Mouse (Mus musculus) megakaryocyte, embryonic 14.5 days (primary cell): ENCODE measurements around the gene 1700001J03Rik. TPM values are rescaled to one million over a fixed set of nuclear protein-coding genes. Genes with fewer than 3 reads are reported as not detected.
"Not testable (repeated sequence)": the region's sequence is repeated elsewhere in the genome, so short reads cannot be mapped to it uniquely, and the experiment has no call there.

ENCODE experiments used
- H3K27me3 ChIP-seq: replicated peaks from 2 replicates; pipeline ENCODE3; 2012; ENCODE audit warnings: inconsistent platforms
- H3K36me3 ChIP-seq: replicated peaks from 2 replicates; pipeline ENCODE3; 2012; ENCODE audit warnings: low read length, inconsistent platforms, mixed read lengths
- H3K4me1 ChIP-seq: 2 replicates; pipeline ENCODE4 v1.6.1; 2012; ENCODE audit warnings: inconsistent platforms
- H3K4me3 ChIP-seq: replicated peaks from 2 replicates; pipeline ENCODE3; 2012; ENCODE audit warnings: moderate library complexity, mild to moderate bottlenecking, inconsistent platforms
- H3K9me3 ChIP-seq: 2 replicates; pipeline ENCODE4 v1.6.1; 2012; ENCODE audit warnings: inconsistent platforms
- FLI1 ChIP-seq: IDR thresholded peaks from 2 replicates; pipeline ENCODE4 v1.6.1; 2012; ENCODE audit warnings: low read length, inconsistent platforms, mixed read lengths
- GATA1 ChIP-seq: IDR thresholded peaks from 3 replicates; pipeline ENCODE4 v1.6.1; 2012; ENCODE audit warnings: mixed read lengths, low read length, inconsistent platforms, borderline replicate concordance
- polyA plus RNA-seq: library from polyadenylated mRNA; stranded (reverse); fragments of >175 nt; gene quantifications from 2 replicates; pipeline ENCODE4 v1.2.3, GENCODE M21; 2012; ENCODE audit warnings: low replicate concordance; ENCODE audit not compliant: insufficient read depth

The 1700001J03Rik gene
- not detected in 2 replicates for polyA plus RNA-seq

GRCm38 (mm10) chr5:146185204-146185603, at the start of gene 1700001J03Rik:
TSS of gene 1700001J03Rik (minus strand) at chr5:146185304.
- not testable (repeated sequence) for H3K4me3 ChIP-seq, H3K9me3 ChIP-seq, H3K4me1 ChIP-seq, H3K27me3 ChIP-seq, H3K36me3 ChIP-seq

- Histone ChIP-seq H3K4me3 (no peak overlapping the region), H3K27me3 (no peaks in the 10 kb centered on the region), H3K9me3 (no peaks in the 10 kb centered on the region), H3K36me3 (peaks cover 34% of the 10 kb centered on the region), H3K4me1 (peaks cover 64% of the 10 kb centered on the region)
- TF ChIP-seq FLI1 (no peak), GATA1 (no peak)
Observed at GRCm38 (mm10) chr5:146234336-146234735, 49.2 kb upstream of the 1700001J03Rik start.

GRCm38 (mm10) chr5:146232816-146233215, 47.7 kb upstream of the 1700001J03Rik start:
- H3K27me3 ChIP-seq, result no peaks in the 10 kb centered on the region
- peaks cover 18% of the 10 kb centered on the region for H3K36me3 ChIP-seq
- H3K9me3 ChIP-seq, result no peaks in the 10 kb centered on the region
- peaks cover 53% of the 10 kb centered on the region for H3K4me1 ChIP-seq
- TF ChIP-seq GATA1 (no peak), FLI1 (no peak)
- peak overlapping the region; percentile 100 for H3K4me3 ChIP-seq

- Histone ChIP-seq H3K4me3 (peak overlapping the region; percentile 100), H3K27me3 (peaks cover 2% of the 10 kb centered on the region), H3K4me1 (peaks cover 49% of the 10 kb centered on the region), H3K9me3 (no peaks in the 10 kb centered on the region; the same call in 1 of the 2 replicates), H3K36me3 (peaks cover 14% of the 10 kb centered on the region)
- TF ChIP-seq GATA1, result no peak
- TF ChIP-seq FLI1, result no peak
Observed at GRCm38 (mm10) chr5:146232056-146232675, 47.1 kb upstream of the 1700001J03Rik start.

DNA sequence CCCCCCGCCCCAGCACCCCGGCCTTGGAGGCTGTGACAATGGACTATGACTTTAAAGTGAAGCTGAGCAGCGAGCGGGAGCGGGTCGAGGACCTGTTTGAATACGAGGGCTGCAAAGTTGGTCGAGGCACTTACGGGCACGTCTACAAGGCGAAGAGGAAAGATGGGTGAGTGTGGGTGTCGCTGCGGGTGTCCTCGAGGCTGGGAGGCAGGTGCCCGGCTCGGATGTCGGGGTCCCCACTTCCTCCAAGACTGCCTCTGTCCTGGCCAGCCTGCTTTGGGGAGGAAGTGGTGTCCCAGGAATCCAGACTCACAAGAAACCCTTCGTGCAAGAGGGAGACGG, 46.5 kb upstream of the 1700001J03Rik start:
- Histone ChIP-seq H3K4me1 (peaks cover 44% of the 10 kb centered on the region), H3K4me3 (peak overlapping the region; percentile 100), H3K27me3 (peaks cover 2% of the 10 kb centered on the region), H3K36me3 (peaks cover 9% of the 10 kb centered on the region), H3K9me3 (no peaks in the 10 kb centered on the region; the same call in 1 of the 2 replicates)
- TF ChIP-seq FLI1 (no peak), GATA1 (no peak)

GRCm38 (mm10) chr5:146230864-146231654, 46.0 kb upstream of the 1700001J03Rik start, which contains the start of gene Cdk8:
TSS of gene Cdk8 (plus strand) at chr5:146231230.
- peak within 1 kb of the TSS; percentile 100 for H3K4me3 ChIP-seq
- H3K9me3 ChIP-seq, result no peaks in the 10 kb centered on the region; the same call in 1 of the 2 replicates
- H3K4me1 ChIP-seq, result peaks cover 38% of the 10 kb centered on the region
- H3K36me3 ChIP-seq, result peaks cover 7% of the 10 kb centered on the region
- no peak for TF ChIP-seq GATA1
- no peak for TF ChIP-seq FLI1
- H3K27me3 ChIP-seq, result peaks cover 2% of the 10 kb centered on the region

GRCm38 (mm10) chr5:146229869-146230650, 45.0 kb upstream of the 1700001J03Rik start:
- Histone ChIP-seq H3K4me1 (peaks cover 29% of the 10 kb centered on the region; the same call in 1 of the 2 replicates), H3K9me3 (no peaks in the 10 kb centered on the region; the same call in 1 of the 2 replicates), H3K4me3 (peak overlapping the region; percentile 100), H3K36me3 (no peaks in the 10 kb centered on the region), H3K27me3 (peaks cover 2% of the 10 kb centered on the region)
- no peak for TF ChIP-seq GATA1
- TF ChIP-seq FLI1, result no peak

- Histone ChIP-seq H3K4me3 (peak overlapping the region; percentile 2), H3K9me3 (no peaks in the 10 kb centered on the region; the same call in 1 of the 2 replicates), H3K36me3 (peaks cover 3% of the 10 kb centered on the region), H3K27me3 (peaks cover 2% of the 10 kb centered on the region), H3K4me1 (peaks cover 19% of the 10 kb centered on the region)
- TF ChIP-seq GATA1, result no peak
- no peak for TF ChIP-seq FLI1
Observed at GRCm38 (mm10) chr5:146227496-146227895, 42.4 kb upstream of the 1700001J03Rik start.

GRCm38 (mm10) chr5:146223786-146224185, 38.7 kb upstream of the 1700001J03Rik start:
- Histone ChIP-seq H3K36me3 (peaks cover 12% of the 10 kb centered on the region), H3K4me3 (no peak overlapping the region), H3K27me3 (peaks cover 2% of the 10 kb centered on the region), H3K4me1 (peaks cover 27% of the 10 kb centered on the region), H3K9me3 (no peaks in the 10 kb centered on the region; the same call in 1 of the 2 replicates)
- TF ChIP-seq FLI1 (no peak), GATA1 (no peak)

GRCm38 (mm10) chr5:146221722-146222121, 36.6 kb upstream of the 1700001J03Rik start:
- Histone ChIP-seq H3K27me3 (no peaks in the 10 kb centered on the region), H3K9me3 (no peaks in the 10 kb centered on the region), H3K4me1 (peaks cover 34% of the 10 kb centered on the region), H3K36me3 (peaks cover 32% of the 10 kb centered on the region), H3K4me3 (peak overlapping the region; percentile 93)
- TF ChIP-seq GATA1, result no peak
- no peak for TF ChIP-seq FLI1
